Mouse (Mus musculus) olfactory bulb, adult 2 months (tissue): ENCODE measurements at regions not wholly inside any gene's neighbourhood (a gene's known extent, or its start where the extent isn't known, plus 50 kb on each side); places are given as distances from the start of the nearest gene placed in this dataset.

Experiments used
- CTCF ChIP-seq: fragments of 200-500 bp; IDR thresholded peaks from 2 replicates; pipeline ENCODE4 v1.5.1; 2012; ENCODE audit warnings: low read depth, mild to moderate bottlenecking, low read length, moderate library complexity; ENCODE audit not compliant: insufficient read depth
- POLR2A ChIP-seq: fragments of 200-500 bp; IDR thresholded peaks from 2 replicates; pipeline ENCODE4 v1.6.1; 2012; ENCODE audit warnings: mild to moderate bottlenecking, low read depth, low read length, moderate library complexity; ENCODE audit not compliant: insufficient read depth

DNA sequence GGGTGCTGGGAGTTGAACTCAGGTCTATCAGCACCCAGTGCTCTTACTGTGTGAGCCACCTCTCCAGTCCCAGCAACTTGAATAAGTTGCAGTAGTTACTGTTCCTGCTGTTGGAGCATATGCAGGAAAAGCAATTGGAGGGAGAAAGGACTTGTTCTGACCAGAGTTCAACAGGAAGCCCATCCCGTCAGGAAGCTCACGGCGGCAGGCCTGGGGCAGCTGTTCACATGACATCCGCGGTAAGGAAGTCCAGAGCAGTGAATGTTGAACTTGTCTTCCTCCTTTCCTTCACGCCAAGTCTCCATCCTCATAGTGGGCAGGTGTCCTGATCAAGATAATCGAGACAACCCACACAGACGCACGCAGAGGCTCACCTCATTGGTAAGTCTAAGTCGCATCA lies 124.7 kb downstream of the Rpl14 start:
- no peak for TF ChIP-seq POLR2A
- TF ChIP-seq CTCF, result no peak
